Mouse (Mus musculus): ENCODE measurements at regions not wholly inside any gene's neighbourhood (a gene's known extent, or its start where the extent isn't known, plus 50 kb on each side); places are given as distances from the start of the nearest gene placed in this dataset.

DNA sequence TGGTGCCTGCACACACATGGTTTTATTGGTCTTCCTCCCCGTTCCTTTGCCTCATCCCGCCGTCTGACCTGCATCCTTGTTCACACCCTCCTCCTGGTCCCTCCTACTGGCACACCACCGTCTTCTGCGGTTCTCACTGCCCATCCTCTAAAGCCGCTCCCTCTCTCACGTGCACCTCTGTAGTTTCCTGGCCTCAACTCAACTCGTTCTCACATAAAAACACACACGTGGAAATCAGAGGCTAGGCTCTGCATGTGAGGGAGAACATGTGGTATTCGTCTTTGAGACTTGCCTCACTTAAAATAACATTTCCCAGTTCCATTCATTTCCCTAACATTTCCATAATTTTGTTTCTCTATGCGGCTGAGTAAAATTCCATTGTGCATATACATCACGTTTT lies 69.5 kb downstream of the Aldh8a1 start:
- Histone ChIP-seq H3K9me3 (no peaks in the 10 kb centered on the region), H3K4me3 (replicated peaks) (no peak overlapping the region), H3K9ac (no peak overlapping the region), H3K27me3 (no peaks in the 10 kb centered on the region), H3K27ac (no peak overlapping the region), H3K4me1 (no peaks in the 10 kb centered on the region), H3K36me3 (replicated peaks) (no peaks in the 10 kb centered on the region), H3K4me2 (no peak overlapping the region)
- no peak for ATAC-seq (ENCODE audit: low FRiP score)
- WGBS = 84% methylated on average over 12 of the region's 12 CpGs

DNA sequence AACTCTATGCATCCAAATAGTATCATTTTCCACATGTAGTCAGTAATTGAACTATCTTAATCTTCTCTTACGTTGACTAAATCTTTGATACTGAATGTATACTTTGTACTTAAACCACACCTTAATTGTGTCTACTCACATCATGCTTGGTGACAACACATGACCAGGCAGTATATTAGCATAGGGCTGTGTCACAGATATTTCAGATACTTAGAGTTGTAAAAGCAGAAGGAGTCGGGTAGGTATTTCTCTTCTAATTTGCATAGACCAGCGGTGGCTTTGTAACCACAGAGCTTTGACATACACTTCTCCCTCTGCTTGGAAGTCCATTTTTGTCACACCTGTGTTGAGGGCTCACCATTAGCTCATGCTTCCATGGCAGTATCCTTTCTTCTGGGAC lies 71.0 kb downstream of the Aldh8a1 start:
- H3K27me3 ChIP-seq = no peaks in the 10 kb centered on the region
- no peak overlapping the region for H3K9ac ChIP-seq
- H3K4me1 ChIP-seq = no peaks in the 10 kb centered on the region
- H3K27ac ChIP-seq = no peak overlapping the region
- H3K4me2 ChIP-seq = no peak overlapping the region
- no peak for ATAC-seq (ENCODE audit: low FRiP score)
- no peaks in the 10 kb centered on the region for H3K36me3 ChIP-seq (replicated peaks)
- no peak overlapping the region for H3K4me3 ChIP-seq (replicated peaks)
- 86% methylated on average over 3 of the region's 3 CpGs for WGBS
- no peaks in the 10 kb centered on the region for H3K9me3 ChIP-seq

DNA sequence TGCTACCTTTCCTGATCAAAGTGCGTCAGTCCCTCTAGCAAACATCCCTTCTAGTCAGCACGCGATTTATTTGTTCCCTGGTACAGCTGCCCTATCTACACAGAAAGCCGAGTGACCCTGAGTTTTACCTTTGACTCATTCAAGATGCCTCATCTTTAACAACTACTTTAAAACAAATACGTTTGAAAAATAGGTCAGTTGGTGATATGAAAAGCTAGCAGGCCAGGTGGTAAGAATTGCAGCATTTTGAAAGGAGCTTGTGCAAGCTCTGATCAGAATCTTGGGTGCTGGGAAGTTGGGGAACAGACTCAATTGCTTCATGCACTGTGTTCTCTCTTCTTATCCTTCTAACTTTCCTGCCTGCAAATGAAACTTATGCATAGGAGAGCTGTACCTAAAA lies 71.9 kb downstream of the Aldh8a1 start:
- Histone ChIP-seq H3K4me1 (no peaks in the 10 kb centered on the region), H3K4me3 (replicated peaks) (no peak overlapping the region), H3K36me3 (replicated peaks) (no peaks in the 10 kb centered on the region), H3K27ac (no peak overlapping the region), H3K4me2 (no peak overlapping the region), H3K27me3 (no peaks in the 10 kb centered on the region), H3K9ac (no peak overlapping the region), H3K9me3 (no peaks in the 10 kb centered on the region)
- WGBS = 88% methylated on average over 5 of the region's 5 CpGs
- no peak for ATAC-seq (ENCODE audit: low FRiP score)

DNA sequence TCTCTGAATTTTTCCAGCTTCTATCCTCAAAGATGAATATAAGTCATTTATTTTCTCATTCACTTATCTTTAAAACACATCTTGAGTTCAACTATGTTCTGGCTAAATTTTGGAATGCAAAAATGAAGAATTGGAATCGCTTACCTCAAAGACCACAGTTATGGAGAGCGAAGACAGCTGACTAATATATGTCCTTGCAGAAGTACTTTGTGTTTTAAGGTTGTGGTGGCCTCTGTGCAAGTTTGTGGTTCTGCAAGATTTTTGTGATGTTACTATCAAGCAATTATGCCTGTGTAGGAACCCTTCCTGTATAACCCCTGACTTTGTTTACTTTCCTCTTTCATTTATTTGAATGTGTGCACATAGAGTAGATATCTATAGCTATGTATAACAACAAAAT lies 75.5 kb downstream of the Aldh8a1 start:
- no peak for ATAC-seq (ENCODE audit: low FRiP score)
- no peak overlapping the region for H3K4me3 ChIP-seq (replicated peaks)
- no peak overlapping the region for H3K9ac ChIP-seq
- H3K4me2 ChIP-seq = no peak overlapping the region
- H3K27me3 ChIP-seq = no peaks in the 10 kb centered on the region
- 93% methylated on average over 2 of the region's 2 CpGs for whole genome bisulfite sequencing
- peaks cover 13% of the 10 kb centered on the region for H3K4me1 ChIP-seq
- H3K27ac ChIP-seq = no peak overlapping the region
- H3K9me3 ChIP-seq = no peaks in the 10 kb centered on the region
- H3K36me3 ChIP-seq (replicated peaks) = no peaks in the 10 kb centered on the region

DNA sequence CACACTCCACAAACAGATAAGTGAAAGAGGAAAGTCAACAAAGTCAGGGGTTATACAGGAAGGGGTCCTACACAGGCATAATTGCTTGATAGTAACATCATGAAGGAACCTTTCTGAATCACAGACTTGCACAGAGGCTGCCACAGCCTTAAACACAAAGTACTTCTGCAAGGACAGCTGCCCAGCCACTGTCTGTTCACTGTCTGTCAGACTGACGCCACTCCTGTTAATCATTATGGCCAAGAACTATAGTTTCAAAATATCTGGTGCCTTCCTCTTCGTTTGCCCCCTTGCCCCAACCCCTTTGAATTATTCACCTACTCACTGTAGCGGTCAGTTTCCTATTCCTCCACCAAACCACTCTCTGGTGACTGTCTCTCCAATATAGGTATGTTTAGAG lies 76.4 kb downstream of the Aldh8a1 start:
- H3K27ac ChIP-seq = no peak overlapping the region
- WGBS = 91% methylated on average over 3 of the region's 3 CpGs
- H3K4me2 ChIP-seq = no peak overlapping the region

DNA sequence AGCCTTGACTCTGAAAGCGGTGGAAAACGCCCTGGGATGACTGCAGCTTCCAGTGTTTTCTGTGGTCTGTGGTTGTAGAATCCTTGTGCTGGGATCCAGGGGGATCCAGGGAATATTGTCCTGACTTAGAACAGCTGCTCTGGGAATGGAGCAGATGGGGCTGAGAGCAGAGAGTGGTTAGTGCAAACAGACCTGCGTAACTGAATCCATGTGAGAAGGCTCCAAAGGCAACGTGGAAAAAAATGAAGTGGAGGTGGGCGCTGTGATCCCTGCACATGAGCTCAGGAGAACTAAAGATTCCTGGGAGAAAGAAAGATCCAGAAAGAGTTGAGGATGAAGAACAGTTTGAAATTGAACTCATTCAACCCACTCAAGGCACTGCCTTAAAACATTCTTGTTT lies 77.1 kb downstream of the Aldh8a1 start:
- H3K36me3 ChIP-seq (replicated peaks) = no peaks in the 10 kb centered on the region
- ATAC-seq (ENCODE audit: low FRiP score) = no peak
- WGBS = 89% methylated on average over 5 of the region's 5 CpGs
- H3K4me1 ChIP-seq = peaks cover 13% of the 10 kb centered on the region
- no peak overlapping the region for H3K27ac ChIP-seq
- H3K9ac ChIP-seq = no peak overlapping the region
- H3K9me3 ChIP-seq = no peaks in the 10 kb centered on the region
- no peak overlapping the region for H3K4me3 ChIP-seq (replicated peaks)
- H3K27me3 ChIP-seq = no peaks in the 10 kb centered on the region
- no peak overlapping the region for H3K4me2 ChIP-seq

More for the DNA sequence above, 76.4 kb downstream of the Aldh8a1 start:
- ATAC-seq (ENCODE audit: low FRiP score) = no peak
- Histone ChIP-seq H3K9ac (no peak overlapping the region), H3K27me3 (no peaks in the 10 kb centered on the region), H3K9me3 (no peaks in the 10 kb centered on the region), H3K36me3 (replicated peaks) (no peaks in the 10 kb centered on the region), H3K4me3 (replicated peaks) (no peak overlapping the region), H3K4me1 (peaks cover 13% of the 10 kb centered on the region)

DNA sequence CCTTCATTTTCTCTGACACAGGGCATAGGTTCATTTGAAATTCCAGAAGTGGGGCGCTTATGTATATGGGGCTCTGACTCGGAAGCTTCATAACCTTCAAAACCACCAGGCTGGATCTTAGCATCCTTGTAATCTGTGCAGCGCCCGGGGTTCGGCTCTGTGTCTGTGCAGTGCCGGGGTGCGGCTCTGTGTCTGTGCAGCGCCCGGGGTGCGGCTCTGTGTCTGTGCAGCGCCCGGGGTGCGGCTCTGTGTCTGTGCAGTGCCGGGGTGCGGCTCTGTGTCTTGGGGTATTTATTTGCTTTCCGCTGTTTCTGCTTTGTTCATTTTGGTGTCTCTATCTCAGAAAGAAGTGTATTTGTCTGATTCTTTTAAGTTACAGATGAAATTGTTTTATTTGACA lies 77.7 kb downstream of the Aldh8a1 start:
- no peak for ATAC-seq (ENCODE audit: low FRiP score)
- no peak overlapping the region for H3K4me2 ChIP-seq
- H3K27me3 ChIP-seq = no peaks in the 10 kb centered on the region
- WGBS = 84% methylated on average over 16 of the region's 16 CpGs
- H3K4me1 ChIP-seq = peaks cover 13% of the 10 kb centered on the region
- no peaks in the 10 kb centered on the region for H3K36me3 ChIP-seq (replicated peaks)
- H3K4me3 ChIP-seq (replicated peaks) = no peak overlapping the region
- no peaks in the 10 kb centered on the region for H3K9me3 ChIP-seq
- H3K9ac ChIP-seq = no peak overlapping the region
- no peak overlapping the region for H3K27ac ChIP-seq

DNA sequence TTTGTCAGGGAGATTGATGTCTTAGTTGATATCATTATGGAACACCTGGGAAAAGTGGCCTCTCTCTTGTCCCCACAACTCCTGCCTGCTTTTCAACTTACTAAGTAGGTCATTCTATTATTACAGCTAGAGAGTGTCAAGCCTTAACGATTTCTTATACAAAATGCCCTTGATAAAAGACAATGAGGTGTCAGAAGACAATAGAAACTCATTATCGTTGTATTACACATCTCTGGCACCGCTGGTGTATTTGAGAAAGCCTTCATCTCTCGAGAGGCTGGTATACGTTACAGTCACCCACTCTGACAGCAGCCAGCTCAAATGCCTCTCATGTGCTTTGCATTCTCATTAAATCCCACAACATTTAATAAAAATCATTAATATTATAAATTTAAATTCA lies 78.8 kb downstream of the Aldh8a1 start:
- no peak overlapping the region for H3K27ac ChIP-seq
- H3K4me2 ChIP-seq = no peak overlapping the region
- no peak overlapping the region for H3K4me3 ChIP-seq (replicated peaks)
- 20% methylated on average over 5 of the region's 5 CpGs for WGBS
- no peaks in the 10 kb centered on the region for H3K27me3 ChIP-seq
- peaks cover 13% of the 10 kb centered on the region for H3K4me1 ChIP-seq
- H3K9ac ChIP-seq = no peak overlapping the region
- no peak for ATAC-seq (ENCODE audit: low FRiP score)
- H3K9me3 ChIP-seq = no peaks in the 10 kb centered on the region
- H3K36me3 ChIP-seq (replicated peaks) = no peaks in the 10 kb centered on the region

DNA sequence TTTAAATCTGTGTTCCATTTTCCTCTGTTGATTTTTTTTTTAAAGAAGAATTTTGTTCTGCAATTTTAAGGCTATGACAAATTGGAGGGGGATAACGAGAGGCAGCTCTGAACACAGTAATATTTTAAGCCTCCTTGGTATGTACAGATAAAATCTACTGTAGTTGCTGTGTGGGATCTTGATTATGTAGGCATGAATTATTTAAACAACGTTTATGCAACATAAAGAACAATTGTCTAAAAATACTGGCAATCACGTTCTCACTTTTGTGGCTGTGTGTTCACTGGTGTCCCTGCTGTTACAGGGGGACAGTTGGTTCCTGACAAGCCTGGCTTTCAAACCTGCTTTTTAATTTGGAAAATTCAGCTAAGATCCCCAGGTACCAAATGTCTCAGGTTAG lies 79.3 kb downstream of the Aldh8a1 start:
- Histone ChIP-seq H3K27ac (no peak overlapping the region), H3K9ac (no peak overlapping the region), H3K9me3 (no peaks in the 10 kb centered on the region), H3K4me1 (peaks cover 13% of the 10 kb centered on the region), H3K4me2 (no peak overlapping the region), H3K4me3 (replicated peaks) (no peak overlapping the region), H3K27me3 (0 out of 2 replicates have a peak, but pooled peaks cover 2% of the 10 kb centered on the region), H3K36me3 (replicated peaks) (no peaks in the 10 kb centered on the region)
- WGBS = 35% methylated on average over 3 of the region's 3 CpGs
- no peak for ATAC-seq (ENCODE audit: low FRiP score)

DNA sequence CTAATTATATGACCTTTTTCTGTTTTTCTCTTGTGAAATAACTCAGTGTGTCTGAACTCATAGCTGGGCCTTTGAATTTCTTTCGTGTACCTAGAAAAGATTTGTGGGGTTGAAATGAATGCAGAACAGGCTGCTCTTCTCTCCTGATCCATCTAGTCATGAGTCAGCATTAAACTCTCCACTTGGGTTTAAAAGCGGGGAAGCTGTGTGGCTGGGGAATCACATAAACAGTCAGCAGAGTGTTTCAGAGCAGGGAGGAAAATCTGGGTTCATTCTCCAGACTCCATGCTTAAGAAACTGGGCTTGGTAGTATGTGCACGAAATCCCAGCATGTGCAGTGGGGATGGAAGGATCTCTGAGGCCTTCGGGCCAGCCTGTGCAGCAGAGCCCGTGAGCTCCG lies 79.9 kb downstream of the Aldh8a1 start:
- H3K4me3 ChIP-seq (replicated peaks) = no peak overlapping the region
- H3K9me3 ChIP-seq = no peaks in the 10 kb centered on the region
- H3K27me3 ChIP-seq = 0 out of 2 replicates have a peak, but pooled peaks cover 3% of the 10 kb centered on the region
- ATAC-seq (ENCODE audit: low FRiP score) = no peak
- WGBS = 53% methylated on average over 6 of the region's 6 CpGs
- H3K4me2 ChIP-seq = no peak overlapping the region
- H3K36me3 ChIP-seq (replicated peaks) = no peaks in the 10 kb centered on the region
- H3K4me1 ChIP-seq = peaks cover 13% of the 10 kb centered on the region
- peak overlapping the region; percentile 31; the same call in 1 of the 2 replicates for H3K27ac ChIP-seq
- no peak overlapping the region for H3K9ac ChIP-seq

DNA sequence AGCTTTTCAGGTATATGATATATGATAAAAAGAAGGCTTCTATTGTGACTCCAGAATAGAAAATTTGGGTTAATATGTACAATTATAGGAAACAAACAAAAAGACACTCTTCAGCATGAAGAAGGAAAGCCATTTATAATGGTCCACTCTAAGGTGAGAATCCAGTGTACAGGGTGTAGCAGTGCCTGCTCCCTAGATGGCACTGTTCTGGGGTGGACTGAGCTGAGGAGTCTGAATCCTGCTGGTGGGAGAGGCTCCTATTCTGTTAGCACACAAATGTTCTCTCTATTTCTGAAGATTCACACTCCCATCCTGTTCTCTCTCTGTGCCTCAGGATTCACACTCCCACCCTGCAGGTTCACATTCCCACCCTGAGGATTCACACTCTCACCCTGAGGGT lies 81.5 kb downstream of the Aldh8a1 start:
- no peak for ATAC-seq (ENCODE audit: low FRiP score)
- Histone ChIP-seq H3K4me1 (peaks cover 13% of the 10 kb centered on the region), H3K9ac (no peak overlapping the region), H3K4me2 (no peak overlapping the region), H3K27ac (no peak overlapping the region), H3K36me3 (replicated peaks) (no peaks in the 10 kb centered on the region), H3K9me3 (no peaks in the 10 kb centered on the region), H3K27me3 (0 out of 2 replicates have a peak, but pooled peaks cover 3% of the 10 kb centered on the region), H3K4me3 (replicated peaks) (no peak overlapping the region)

DNA sequence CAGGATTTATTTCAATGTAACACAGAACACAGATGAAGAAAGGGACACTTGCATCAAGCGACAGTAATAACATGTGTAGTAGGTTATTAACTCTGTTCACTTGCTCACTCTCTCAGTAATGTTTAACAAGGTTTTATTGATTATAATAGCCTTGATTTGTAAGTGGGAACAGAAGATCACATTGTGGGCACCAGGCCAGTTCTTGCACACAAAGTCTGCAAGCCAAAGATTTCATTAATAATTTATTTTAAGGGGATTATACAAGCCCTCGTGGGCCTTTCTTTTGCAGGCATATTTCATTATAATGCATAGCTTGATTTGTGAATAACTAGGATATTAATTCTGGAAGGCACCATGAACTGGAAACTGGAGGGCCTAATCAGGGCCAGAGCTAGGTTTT lies 83.0 kb downstream of the Aldh8a1 start:
- Histone ChIP-seq H3K27ac (no peak overlapping the region), H3K9ac (no peak overlapping the region), H3K36me3 (replicated peaks) (no peaks in the 10 kb centered on the region), H3K4me1 (peaks cover 15% of the 10 kb centered on the region), H3K27me3 (peaks cover 12% of the 10 kb centered on the region), H3K9me3 (no peaks in the 10 kb centered on the region), H3K4me2 (no peak overlapping the region), H3K4me3 (replicated peaks) (no peak overlapping the region)
- WGBS = 64% methylated on average over 2 of the region's 2 CpGs
- no peak for ATAC-seq (ENCODE audit: low FRiP score)

DNA sequence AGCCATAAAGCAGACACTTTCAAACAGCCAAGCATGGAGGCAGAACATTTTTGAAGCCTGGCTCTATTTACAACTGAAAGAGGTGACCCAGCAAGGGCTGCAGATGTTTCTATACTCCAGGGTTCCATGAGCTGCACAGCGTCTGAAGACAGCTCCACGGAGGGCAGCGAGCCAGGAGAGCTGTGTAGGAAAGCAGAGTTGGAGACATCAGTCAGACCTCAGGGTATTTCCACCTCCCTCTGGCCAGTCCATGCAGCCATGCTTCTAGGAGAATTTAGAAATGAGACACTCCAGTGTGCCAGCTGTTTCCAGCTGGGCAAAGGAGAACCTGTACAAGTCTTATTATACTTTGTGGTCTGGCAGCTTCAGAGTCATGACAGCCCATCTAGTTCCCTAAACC lies 85.8 kb downstream of the Aldh8a1 start:
- Histone ChIP-seq H3K4me2 (no peak overlapping the region), H3K4me3 (replicated peaks) (no peak overlapping the region), H3K4me1 (peaks cover 5% of the 10 kb centered on the region; the same call in 1 of the 2 replicates), H3K9me3 (no peaks in the 10 kb centered on the region), H3K36me3 (replicated peaks) (no peaks in the 10 kb centered on the region), H3K27me3 (peaks cover 22% of the 10 kb centered on the region), H3K27ac (no peak overlapping the region), H3K9ac (no peak overlapping the region)
- ATAC-seq (ENCODE audit: low FRiP score) = no peak
- WGBS = 79% methylated on average over 3 of the region's 3 CpGs

DNA sequence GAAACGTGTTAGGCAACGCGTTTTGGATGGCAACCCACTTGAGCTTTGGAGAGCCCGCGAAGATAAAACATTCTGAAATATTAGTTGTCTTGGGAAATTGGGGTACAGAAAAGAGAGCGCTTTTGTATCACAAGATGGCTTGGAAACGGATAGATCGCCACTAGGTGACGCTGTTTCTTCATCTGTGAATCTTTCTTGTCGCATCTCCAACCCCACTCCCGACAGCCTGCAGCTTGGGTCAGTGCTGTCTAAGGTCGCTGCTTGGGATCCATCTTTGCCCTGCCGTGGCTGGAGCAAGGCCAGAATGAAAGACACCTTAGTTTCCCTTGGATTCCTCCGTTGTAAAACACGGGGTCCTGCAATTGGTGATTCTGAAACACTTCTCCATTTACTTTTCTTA lies 88.3 kb downstream of the Aldh8a1 start:
- Histone ChIP-seq H3K36me3 (replicated peaks) (no peaks in the 10 kb centered on the region), H3K27me3 (peaks cover 30% of the 10 kb centered on the region), H3K4me3 (replicated peaks) (no peak overlapping the region), H3K9me3 (no peaks in the 10 kb centered on the region), H3K9ac (no peak overlapping the region), H3K4me1 (peaks cover 11% of the 10 kb centered on the region), H3K4me2 (peak overlapping the region; percentile 29; the same call in 1 of the 2 replicates), H3K27ac (no peak overlapping the region)
- WGBS = 3% methylated on average over 15 of the region's 15 CpGs
- peak; percentile 75 for ATAC-seq (ENCODE audit: low FRiP score)
